Mouse (Mus musculus) lung, embryonic 15.5 days (tissue): Measurements from ENCODE around the gene Nat8f1. TPM values are rescaled to one million over a fixed set of nuclear protein-coding genes. Genes with fewer than 3 reads are reported as not detected.
"Not testable (repeated sequence)": the region's sequence is repeated elsewhere in the genome, so short reads cannot be mapped to it uniquely, and the experiment has no call there.

Experiments used
- ATAC-seq: fragments of 200-750 bp; cut with Nextera tagmentation; 2 replicates; pipeline ENCODE4 v1.8.0; 2017; ENCODE audit warnings: moderate number of reproducible peaks, borderline replicate concordance; ENCODE audit not compliant: low FRiP score, low TSS enrichment; ENCODE audit errors: extremely low read depth
- H3K27ac ChIP-seq: fragments of 300-500 bp; sonication (generic); 2 replicates; pipeline ENCODE4 v1.5.1; 2015; ENCODE audit warnings: moderate library complexity, mild to moderate bottlenecking, inconsistent platforms
- H3K27me3 ChIP-seq: fragments of 300-500 bp; sonication (generic); 2 replicates; pipeline ENCODE4 v1.6.1; 2015; ENCODE audit warnings: inconsistent platforms
- H3K36me3 ChIP-seq: fragments of 300-500 bp; sonication (generic); 2 replicates; pipeline ENCODE4 v1.6.1; 2015; ENCODE audit warnings: inconsistent platforms
- H3K4me1 ChIP-seq: fragments of 300-500 bp; sonication (generic); 2 replicates; pipeline ENCODE4 v1.6.1; 2015; ENCODE audit warnings: inconsistent platforms
- H3K4me2 ChIP-seq: fragments of 300-500 bp; sonication (generic); 2 replicates; pipeline ENCODE4 v1.6.1; 2015; ENCODE audit warnings: inconsistent platforms, mild to moderate bottlenecking, moderate library complexity
- H3K4me3 ChIP-seq: fragments of 300-500 bp; sonication (generic); 2 replicates; pipeline ENCODE4 v1.5.1; 2015; ENCODE audit warnings: mild to moderate bottlenecking, inconsistent platforms
- H3K9ac ChIP-seq: fragments of 300-500 bp; sonication (generic); 2 replicates; pipeline ENCODE4 v1.6.1; 2015; ENCODE audit warnings: inconsistent platforms
- H3K9me3 ChIP-seq: fragments of 300-500 bp; sonication (generic); 2 replicates; pipeline ENCODE4 v1.6.1; 2016; ENCODE audit warnings: inconsistent platforms
- WGBS: fragments of 180-500 bp; shearing (Covaris S2); methylation state at CpG from one replicate; pipeline ENCODE4 v1.1.7; 2015; 5-methylcytosine and 5-hydroxymethylcytosine counted together
- polyA plus RNA-seq: library from polyadenylated mRNA; unstranded; fragments of >200 nt; fragmentation: Nextera tagmentation; extraction: Ambion mirVana; gene quantifications from 2 replicates; pipeline ENCODE4 v1.2.1, GENCODE M21; 2015

Gene Nat8f1
- polyA plus RNA-seq, 1 experiment from 2014 or later, result 6.0 TPM

DNA sequence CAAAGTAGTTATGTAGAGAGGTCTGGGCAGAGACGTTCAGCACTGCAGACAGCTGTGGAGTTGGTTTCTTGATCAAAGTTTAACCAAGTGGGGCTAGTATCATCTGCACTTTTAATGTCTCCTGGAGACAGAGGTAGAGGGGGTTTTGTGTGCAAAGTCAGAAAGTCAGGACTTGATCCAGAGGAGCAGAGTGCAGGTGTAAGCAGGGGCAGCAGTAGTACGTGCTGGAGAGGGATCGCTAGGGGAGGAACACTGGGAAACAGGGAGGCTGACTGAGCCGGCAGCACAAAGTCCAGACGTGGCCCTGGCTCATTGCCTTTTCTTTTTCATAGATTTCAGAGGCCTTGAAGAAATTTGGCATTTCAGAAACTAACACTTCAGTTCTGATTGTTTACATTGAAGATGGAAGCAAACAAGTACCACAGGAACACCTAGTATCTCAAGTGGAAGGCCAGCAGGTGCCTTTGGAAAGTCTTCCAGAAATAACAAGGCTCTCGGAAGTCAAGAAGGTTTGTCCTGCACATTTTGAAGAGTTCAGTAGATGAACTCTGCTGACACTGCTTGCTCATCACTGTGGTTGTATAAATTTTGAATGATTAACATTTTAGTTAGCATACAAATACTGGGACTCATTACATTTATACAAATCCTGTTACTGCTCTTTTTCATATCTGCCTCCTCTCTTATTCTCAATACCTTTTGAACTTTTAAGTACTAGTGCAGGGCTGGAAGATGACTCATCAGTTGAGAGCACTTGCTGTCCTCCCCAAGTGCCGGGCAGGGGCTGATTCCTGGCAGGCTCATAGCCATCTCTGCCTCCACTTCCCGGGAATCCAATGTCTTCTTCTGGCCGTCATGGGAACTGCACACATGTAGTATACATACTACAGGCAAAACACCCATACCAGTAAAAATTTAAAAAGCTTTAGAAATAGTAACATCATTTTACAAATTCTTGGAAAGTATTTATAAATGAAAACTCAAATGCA, 12.3 kb upstream of the Nat8f1 start:
- no peak overlapping the region for H3K27ac ChIP-seq
- 79% methylated on average over 9 of the region's 9 CpGs for WGBS
- no peak for ATAC-seq
- H3K36me3 ChIP-seq, result peaks cover 52% of the 10 kb centered on the region
- no peaks in the 10 kb centered on the region for H3K27me3 ChIP-seq
- H3K4me3 ChIP-seq, result no peak overlapping the region
- H3K4me2 ChIP-seq, result no peak overlapping the region
- no peaks in the 10 kb centered on the region for H3K9me3 ChIP-seq
- H3K4me1 ChIP-seq, result no peaks in the 10 kb centered on the region
- H3K9ac ChIP-seq, result no peak overlapping the region

DNA sequence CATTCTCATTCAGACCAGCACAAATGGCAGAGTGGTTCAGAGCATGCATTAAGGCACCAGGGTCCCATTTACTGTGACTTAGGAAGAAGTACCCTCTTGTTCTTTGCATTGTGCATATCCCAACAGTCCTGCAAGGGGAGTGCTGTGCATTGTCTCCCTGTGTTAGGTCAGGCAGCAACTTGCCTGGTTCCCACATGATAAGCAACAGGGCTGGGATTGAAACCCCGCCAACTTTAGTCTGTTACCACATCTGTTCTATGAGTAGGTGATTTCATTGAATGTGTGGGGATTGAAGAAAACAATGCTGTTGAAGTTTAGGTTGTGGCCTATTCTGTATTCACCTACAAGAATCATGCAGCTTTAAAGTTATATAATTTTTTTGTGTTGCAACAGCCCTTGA, 11.2 kb upstream of the Nat8f1 start:
- ATAC-seq, result no peak
- Histone ChIP-seq H3K4me2 (no peak overlapping the region), H3K36me3 (peaks cover 57% of the 10 kb centered on the region), H3K4me3 (no peak overlapping the region), H3K27me3 (no peaks in the 10 kb centered on the region), H3K27ac (no peak overlapping the region), H3K4me1 (no peaks in the 10 kb centered on the region), H3K9me3 (no peaks in the 10 kb centered on the region), H3K9ac (no peak overlapping the region)
- 90% methylated on average over 1 of the region's 1 CpGs for WGBS

GRCm38 (mm10) chr6:85923643-85924042, 8.2 kb upstream of the Nat8f1 start:
- Histone ChIP-seq H3K4me3 (no peak overlapping the region), H3K27me3 (no peaks in the 10 kb centered on the region), H3K4me2 (no peak overlapping the region), H3K9ac (no peak overlapping the region), H3K27ac (no peak overlapping the region), H3K4me1 (no peaks in the 10 kb centered on the region), H3K36me3 (peaks cover 44% of the 10 kb centered on the region), H3K9me3 (no peaks in the 10 kb centered on the region)
- no peak for ATAC-seq
- 94% methylated on average over 1 of the region's 1 CpGs for WGBS

DNA sequence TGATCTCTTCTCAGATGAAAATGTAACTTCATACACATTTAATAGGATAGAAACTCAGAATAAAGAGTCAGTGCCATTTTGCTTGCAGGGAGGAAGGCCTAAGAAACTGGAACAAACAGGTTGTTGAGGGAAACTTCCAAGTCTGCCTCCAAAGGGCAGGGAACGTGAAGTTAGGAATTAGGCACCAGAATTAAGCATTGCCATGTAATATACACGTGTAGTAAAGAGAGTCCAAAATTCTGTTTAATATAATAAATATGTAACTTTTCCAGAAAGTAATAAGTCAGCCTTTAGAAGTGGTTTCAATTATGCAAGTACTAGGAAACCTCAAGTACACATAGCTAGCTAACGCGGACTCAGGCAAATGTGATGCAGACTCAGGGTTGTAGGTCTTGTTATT, 3.9 kb upstream of the Nat8f1 start:
- Histone ChIP-seq H3K9me3 (no peaks in the 10 kb centered on the region), H3K36me3 (peaks cover 8% of the 10 kb centered on the region; the same call in 1 of the 2 replicates), H3K4me3 (no peak overlapping the region), H3K27ac (no peak overlapping the region), H3K4me2 (no peak overlapping the region), H3K4me1 (peaks cover 12% of the 10 kb centered on the region), H3K9ac (no peak overlapping the region), H3K27me3 (no peaks in the 10 kb centered on the region)
- WGBS, result 84% methylated on average over 4 of the region's 4 CpGs
- no peak for ATAC-seq

DNA sequence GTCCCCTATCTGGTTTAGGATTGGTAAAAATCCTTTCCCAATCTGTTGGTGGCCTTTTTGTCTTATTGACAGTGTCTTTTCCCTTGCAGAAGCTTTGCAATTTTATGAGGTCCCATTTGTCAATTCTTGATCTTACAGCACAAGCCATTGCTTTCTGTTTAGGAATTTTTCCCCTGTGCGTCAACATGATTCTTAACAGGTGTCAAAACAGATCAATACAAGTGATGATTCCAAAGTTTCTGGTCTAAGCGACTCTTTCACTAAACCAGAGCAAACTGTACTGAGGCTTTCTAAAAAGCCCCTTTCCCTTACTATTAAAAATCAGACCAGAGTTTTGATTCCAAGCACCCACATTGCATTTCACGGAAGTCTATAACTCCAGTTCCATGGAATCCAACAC, 2.9 kb upstream of the Nat8f1 start:
- WGBS, result 93% methylated on average over 3 of the region's 3 CpGs
- ATAC-seq, result not testable (repeated sequence)

DNA sequence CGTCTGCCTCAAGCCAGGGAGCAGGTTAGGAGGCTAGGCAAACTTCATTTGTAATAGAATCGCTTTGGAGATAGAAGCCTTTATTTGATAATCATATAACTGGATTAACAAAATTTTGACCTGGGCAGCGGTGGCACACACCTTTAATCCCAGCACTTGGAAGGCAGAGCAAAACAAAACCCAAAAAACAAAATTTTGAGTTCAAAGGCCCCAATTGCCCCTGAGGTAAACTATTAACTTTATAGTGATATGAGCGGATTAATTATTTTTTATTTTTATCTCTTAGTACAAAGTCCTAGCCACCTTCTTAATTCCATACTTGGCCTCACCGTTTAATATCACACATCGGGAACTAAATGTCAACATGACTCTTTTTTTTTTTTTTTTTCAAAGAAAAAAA, 1.1 kb upstream of the Nat8f1 start:
- H3K27ac ChIP-seq, result 0 out of 2 replicates have a peak overlapping the region, but pooled peaks have one; percentile 94
- no peaks in the 10 kb centered on the region for H3K36me3 ChIP-seq
- H3K4me2 ChIP-seq, result peak overlapping the region; percentile 80
- H3K27me3 ChIP-seq, result no peaks in the 10 kb centered on the region
- peak overlapping the region; percentile 74 for H3K9ac ChIP-seq
- no peak for ATAC-seq
- no peaks in the 10 kb centered on the region for H3K9me3 ChIP-seq
- WGBS, result 76% methylated on average over 6 of the region's 6 CpGs
- H3K4me1 ChIP-seq, result peaks cover 12% of the 10 kb centered on the region
- peak overlapping the region; percentile 66 for H3K4me3 ChIP-seq

More for the DNA sequence above, 2.9 kb upstream of the Nat8f1 start:
- not testable (repeated sequence) for H3K9me3 ChIP-seq, H3K27me3 ChIP-seq, H3K36me3 ChIP-seq, H3K27ac ChIP-seq, H3K4me2 ChIP-seq, H3K9ac ChIP-seq, H3K4me3 ChIP-seq
- peaks cover 12% of the 10 kb centered on the region for H3K4me1 ChIP-seq

DNA sequence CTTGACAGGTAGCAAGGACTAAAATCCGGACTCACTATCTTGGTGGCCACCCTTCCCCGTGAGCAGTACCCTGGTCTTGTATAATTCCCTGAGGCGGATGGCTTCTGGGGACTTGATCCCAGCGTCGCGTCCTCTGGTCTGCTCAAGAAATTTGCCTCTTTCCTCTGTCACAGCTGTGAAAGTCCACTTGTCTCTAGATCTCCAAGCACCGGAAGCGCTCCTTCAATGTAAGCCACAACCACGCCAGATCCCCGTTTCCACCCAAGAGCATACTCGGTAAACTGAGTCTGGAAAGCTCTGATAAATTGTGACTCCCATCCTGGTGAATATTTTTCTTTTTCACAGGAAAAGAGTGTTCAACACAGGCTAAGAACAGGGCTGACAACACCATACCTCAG, 347 bp downstream of the Nat8f1 start:
- 3% methylated on average over 11 of the region's 11 CpGs for WGBS
- H3K9me3 ChIP-seq, result no peaks in the 10 kb centered on the region
- H3K9ac ChIP-seq, result peak overlapping the region; percentile 74
- no peaks in the 10 kb centered on the region for H3K36me3 ChIP-seq
- peaks cover 12% of the 10 kb centered on the region for H3K4me1 ChIP-seq
- peak overlapping the region; percentile 94 for H3K27ac ChIP-seq
- H3K4me2 ChIP-seq, result peak overlapping the region; percentile 80
- H3K4me3 ChIP-seq, result peak overlapping the region; percentile 66
- H3K27me3 ChIP-seq, result no peaks in the 10 kb centered on the region
- 0 out of 2 replicates have a peak, but pooled peaks have one; percentile 5 for ATAC-seq

- Histone ChIP-seq H3K4me3 (no peak within 1 kb of the TSS), H3K27me3 (no peaks in the 10 kb centered on the region), H3K36me3 (no peaks in the 10 kb centered on the region), H3K9ac (no peak within 1 kb of the TSS), H3K27ac (no peak within 1 kb of the TSS), H3K9me3 (no peaks in the 10 kb centered on the region), H3K4me1 (peaks cover 11% of the 10 kb centered on the region), H3K4me2 (no peak within 1 kb of the TSS)
- 78% methylated on average over 3 of the region's 3 CpGs for WGBS
- no peak for ATAC-seq
These were observed 3.9 kb downstream of the Nat8f1 start, which contains the start of gene Tprkb for GRCm38 (mm10) chr6:85911587-85911986. TSS of gene Tprkb (plus strand) at chr6:85911865.

DNA sequence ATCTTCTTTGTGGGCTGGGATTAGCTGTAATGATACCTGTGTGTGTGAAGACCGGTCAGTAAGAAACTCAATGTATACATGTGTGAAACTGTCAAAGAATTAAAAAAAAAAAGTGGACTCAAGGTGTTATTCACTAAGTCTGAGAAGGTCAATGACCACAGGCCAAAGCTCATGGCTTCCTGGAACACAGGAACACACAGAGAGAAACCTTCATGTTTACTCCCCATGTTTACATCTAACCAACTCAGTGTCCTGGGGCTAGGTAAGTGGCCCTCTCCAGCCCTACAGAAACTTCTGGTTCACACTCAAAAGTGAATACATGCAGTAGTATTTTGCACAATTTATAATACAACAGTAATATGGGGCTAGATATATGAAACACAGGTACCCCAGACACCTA, 5.8 kb downstream of the Nat8f1 start:
- H3K4me3 ChIP-seq, result no peak overlapping the region
- H3K9ac ChIP-seq, result no peak overlapping the region
- H3K9me3 ChIP-seq, result no peaks in the 10 kb centered on the region
- no peak overlapping the region for H3K4me2 ChIP-seq
- H3K4me1 ChIP-seq, result peaks cover 1% of the 10 kb centered on the region; the same call in 1 of the 2 replicates
- no peaks in the 10 kb centered on the region for H3K36me3 ChIP-seq
- no peak overlapping the region for H3K27ac ChIP-seq
- no peaks in the 10 kb centered on the region for H3K27me3 ChIP-seq
- no peak for ATAC-seq
- 100% methylated on average over 1 of the region's 1 CpGs for WGBS

DNA sequence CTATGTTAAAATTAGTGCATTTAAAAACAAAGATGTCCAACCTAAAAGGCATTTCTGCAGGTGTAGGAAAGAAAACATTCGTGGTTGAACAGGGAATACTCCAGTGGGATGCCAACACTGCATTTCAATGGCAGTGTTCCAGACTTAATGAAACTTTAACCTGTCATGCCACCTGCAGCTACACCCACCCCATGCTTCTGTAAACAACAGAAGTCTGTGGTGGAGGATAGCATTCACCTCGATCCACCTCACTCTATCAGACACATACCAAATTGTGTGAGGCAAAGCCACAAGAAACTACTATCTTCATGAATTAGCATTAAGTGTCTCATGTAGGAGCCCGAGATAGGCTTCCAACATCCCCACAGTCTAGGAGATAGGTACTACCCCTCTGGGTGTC, 7.1 kb downstream of the Nat8f1 start:
- no peak overlapping the region for H3K4me3 ChIP-seq
- no peak overlapping the region for H3K9ac ChIP-seq
- H3K9me3 ChIP-seq, result no peaks in the 10 kb centered on the region
- no peak for ATAC-seq
- 49% methylated on average over 3 of the region's 3 CpGs for WGBS
- no peaks in the 10 kb centered on the region for H3K36me3 ChIP-seq
- no peaks in the 10 kb centered on the region for H3K27me3 ChIP-seq
- H3K4me1 ChIP-seq, result no peaks in the 10 kb centered on the region
- no peak overlapping the region for H3K27ac ChIP-seq
- H3K4me2 ChIP-seq, result no peak overlapping the region

GRCm38 (mm10) chr6:85906911-85907351, 8.6 kb downstream of the Nat8f1 start:
- WGBS, result 62% methylated on average over 2 of the region's 2 CpGs
- H3K9me3 ChIP-seq, H3K36me3 ChIP-seq: not testable (repeated sequence)

GRCm38 (mm10) chr6:85904642-85905061, 10.8 kb downstream of the Nat8f1 start, which contains the start of gene Nat8f4:
TSS of gene Nat8f4 (minus strand) at chr6:85904884.
- Histone ChIP-seq H3K4me2 (peak within 1 kb of the TSS; percentile 42), H3K4me3 (peak within 1 kb of the TSS; percentile 34)
- H3K9me3 ChIP-seq, H3K4me1 ChIP-seq, H3K36me3 ChIP-seq, H3K27ac ChIP-seq, H3K27me3 ChIP-seq, H3K9ac ChIP-seq: not testable (repeated sequence)
- WGBS, result 13% methylated on average over 20 of the region's 20 CpGs
- peak; percentile 65; the same call in 1 of the 2 replicates for ATAC-seq

More at GRCm38 (mm10) chr6:85906911-85907351, 8.6 kb downstream of the Nat8f1 start:
- not testable (repeated sequence) for H3K4me2 ChIP-seq, ATAC-seq, H3K27ac ChIP-seq, H3K4me1 ChIP-seq, H3K9ac ChIP-seq, H3K27me3 ChIP-seq, H3K4me3 ChIP-seq
